18 mouse cellular contexts compared by ENCODE assay signal in the genomic region with DNA sequence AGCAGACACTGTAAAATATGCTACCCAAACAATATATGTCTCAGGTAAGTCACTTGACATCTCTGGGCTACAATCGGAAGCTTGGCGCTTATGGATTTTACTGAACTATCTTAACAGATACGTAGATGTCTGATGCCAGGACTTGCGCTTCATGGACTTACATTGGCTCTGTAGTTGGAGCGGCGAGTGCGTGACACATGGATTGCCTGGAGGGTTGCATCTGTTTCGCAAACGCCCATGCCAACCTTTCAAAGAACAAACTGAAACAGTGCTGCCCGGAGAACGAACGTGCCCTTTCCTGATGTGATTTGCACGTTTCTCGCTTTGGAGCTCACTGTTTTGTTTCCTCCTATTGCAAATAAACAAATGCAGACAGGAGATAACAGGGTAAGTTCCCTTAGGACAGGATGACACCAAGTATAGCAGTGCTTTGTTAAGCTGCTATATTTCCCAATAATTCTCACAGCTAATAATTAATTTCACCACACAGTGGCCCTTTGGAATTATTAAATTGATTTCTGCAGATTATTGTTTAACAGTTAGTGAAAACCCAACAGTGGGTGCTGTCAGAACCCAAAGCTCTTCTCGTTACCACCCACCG. TPM values are rescaled to one million over a fixed set of nuclear protein-coding genes. Genes with fewer than 3 reads are reported as not detected.
DNase-seq lines count a peak whose midpoint lies in the region; ATAC-seq and TF ChIP-seq lines count a peak whose summit lies in the region.
"Had no signal": no experiment of that assay in that cellular context is flagged by ENCODE, and none has a peak within 500 bp of the region (broad histone marks: within the 10 kb centered on the region; RNA-seq: fewer than 3 reads in every experiment).

No protein-coding gene starts in this region.

- no peak overlapping the region for H3K9ac ChIP-seq in hindbrain, embryonic 15.5 days
- no peak overlapping the region for H3K9ac ChIP-seq in hindbrain, embryonic 13.5 days
- H3K9ac ChIP-seq in midbrain, postnatal 0 days (replicated peaks; ENCODE audit: low read length, poor library complexity, severe bottlenecking) = no peak overlapping the region
- no peak overlapping the region for H3K9ac ChIP-seq in midbrain, embryonic 13.5 days (replicated peaks)
- no peak overlapping the region for H3K9ac ChIP-seq in neural tube, embryonic 15.5 days (replicated peaks)
- H3K9ac ChIP-seq in kidney, embryonic 14.5 days (ENCODE audit: low read depth, low read length) = no peak overlapping the region

- H3K4me1 ChIP-seq in hindbrain, embryonic 15.5 days (replicated peaks) = no peaks in the 10 kb centered on the region
- H3K4me1 ChIP-seq in hindbrain, embryonic 13.5 days (replicated peaks) = no peaks in the 10 kb centered on the region
- H3K4me1 ChIP-seq in midbrain, postnatal 0 days (ENCODE audit: insufficient read depth, low read length) = no peaks in the 10 kb centered on the region
- no peaks in the 10 kb centered on the region for H3K4me1 ChIP-seq in midbrain, embryonic 13.5 days (replicated peaks)
- H3K4me1 ChIP-seq in neural tube, embryonic 15.5 days = no peaks in the 10 kb centered on the region
- H3K4me1 ChIP-seq in kidney, embryonic 14.5 days (ENCODE audit: control insufficient read depth, insufficient read depth, low read length) = no peaks in the 10 kb centered on the region
- H3K4me1 ChIP-seq: heart, embryonic 10.5 days had no signal

- 73% methylated on average over 16 of the region's 16 CpGs for WGBS in hindbrain, embryonic 15.5 days
- 77% methylated on average over 16 of the region's 16 CpGs for WGBS in hindbrain, embryonic 13.5 days
- 69% methylated on average over 16 of the region's 16 CpGs for WGBS in midbrain, postnatal 0 days
- 83% methylated on average over 16 of the region's 16 CpGs for WGBS in midbrain, embryonic 13.5 days
- WGBS in neural tube, embryonic 15.5 days = 59% methylated on average over 16 of the region's 16 CpGs
- 87% methylated on average over 16 of the region's 16 CpGs for WGBS in kidney, embryonic 14.5 days

- no peak overlapping the region for H3K4me3 ChIP-seq in hindbrain, embryonic 15.5 days
- no peak overlapping the region for H3K4me3 ChIP-seq in hindbrain, embryonic 13.5 days
- no peak overlapping the region for H3K4me3 ChIP-seq in midbrain, postnatal 0 days (ENCODE audit: low read depth, low read length)
- no peak overlapping the region for H3K4me3 ChIP-seq in midbrain, embryonic 13.5 days (replicated peaks)
- H3K4me3 ChIP-seq in neural tube, embryonic 15.5 days (replicated peaks) = no peak overlapping the region
- no peak overlapping the region for H3K4me3 ChIP-seq in kidney, embryonic 14.5 days (ENCODE audit: low read length)
- H3K4me3 ChIP-seq: heart, embryonic 10.5 days had no signal

- H3K9me3 ChIP-seq in hindbrain, embryonic 15.5 days = no peaks in the 10 kb centered on the region
- H3K9me3 ChIP-seq in hindbrain, embryonic 13.5 days = no peaks in the 10 kb centered on the region
- H3K9me3 ChIP-seq in midbrain, postnatal 0 days (ENCODE audit: low read length) = no peaks in the 10 kb centered on the region
- no peaks in the 10 kb centered on the region for H3K9me3 ChIP-seq in midbrain, embryonic 13.5 days
- H3K9me3 ChIP-seq in neural tube, embryonic 15.5 days (replicated peaks) = no peaks in the 10 kb centered on the region
- no peaks in the 10 kb centered on the region for H3K9me3 ChIP-seq in kidney, embryonic 14.5 days (ENCODE audit: control insufficient read depth, low read length)
- H3K9me3 ChIP-seq: heart, embryonic 10.5 days had no signal

- no peak for ATAC-seq in hindbrain, embryonic 15.5 days (ENCODE audit: low FRiP score, low read depth)
- ATAC-seq in hindbrain, embryonic 13.5 days (ENCODE audit: low FRiP score) = no peak
- ATAC-seq in midbrain, postnatal 0 days (ENCODE audit: low FRiP score) = no peak
- ATAC-seq in midbrain, embryonic 13.5 days = no peak
- ATAC-seq in neural tube, embryonic 15.5 days (ENCODE audit: low FRiP score) = peak; percentile 21; the same call in 1 of the 2 replicates
- no peak for ATAC-seq in kidney, embryonic 14.5 days (ENCODE audit: low FRiP score, low TSS enrichment)
- ATAC-seq: inflammation-experienced regulatory T-cells, adult 6 months had no signal

- H3K36me3 ChIP-seq in hindbrain, embryonic 15.5 days = no peaks in the 10 kb centered on the region
- H3K36me3 ChIP-seq in hindbrain, embryonic 13.5 days = no peaks in the 10 kb centered on the region
- no peaks in the 10 kb centered on the region for H3K36me3 ChIP-seq in midbrain, postnatal 0 days (ENCODE audit: insufficient read depth, low read length)
- H3K36me3 ChIP-seq in midbrain, embryonic 13.5 days = no peaks in the 10 kb centered on the region
- H3K36me3 ChIP-seq in neural tube, embryonic 15.5 days = no peaks in the 10 kb centered on the region
- H3K36me3 ChIP-seq in kidney, embryonic 14.5 days (ENCODE audit: control insufficient read depth, insufficient read depth, low read length) = no peaks in the 10 kb centered on the region
- H3K36me3 ChIP-seq: heart, embryonic 10.5 days had no signal

- peak; percentile 26 for DNase-seq in midbrain, postnatal 0 days (ENCODE audit: low spot score)
- peak; percentile 60 to 77 for DNase-seq in cerebellum, postnatal 10 days
- DNase-seq: adrenal gland, postnatal 25 days; heart, postnatal 10 days; kidney, adult 9 months; liver; lung, adult 2 months; lung, postnatal 36 days; retina, postnatal 1 day; right cerebral cortex, postnatal 4 days; thymus, postnatal 25 days had no signal

- peak overlapping the region; percentile 8; the same call in 1 of the 2 replicates for H3K4me2 ChIP-seq in hindbrain, embryonic 15.5 days
- no peak overlapping the region for H3K4me2 ChIP-seq in hindbrain, embryonic 13.5 days
- H3K4me2 ChIP-seq in midbrain, postnatal 0 days (ENCODE audit: low read depth, low read length, poor library complexity, severe bottlenecking) = no peak overlapping the region
- no peak overlapping the region for H3K4me2 ChIP-seq in midbrain, embryonic 13.5 days (replicated peaks)
- H3K4me2 ChIP-seq in neural tube, embryonic 15.5 days = peak overlapping the region; percentile 27
- H3K4me2 ChIP-seq in kidney, embryonic 14.5 days (replicated peaks; ENCODE audit: low read depth, low read length) = no peak overlapping the region

- no peak overlapping the region for H3K27ac ChIP-seq in hindbrain, embryonic 15.5 days (replicated peaks)
- no peak overlapping the region for H3K27ac ChIP-seq in hindbrain, embryonic 13.5 days
- no peak overlapping the region for H3K27ac ChIP-seq in midbrain, postnatal 0 days (ENCODE audit: low read depth, low read length)
- no peak overlapping the region for H3K27ac ChIP-seq in midbrain, embryonic 13.5 days
- H3K27ac ChIP-seq in neural tube, embryonic 15.5 days (replicated peaks) = no peak overlapping the region
- H3K27ac ChIP-seq in kidney, embryonic 14.5 days (ENCODE audit: low read depth, low read length) = no peak overlapping the region
- H3K27ac ChIP-seq: heart, embryonic 10.5 days had no signal

- no peaks in the 10 kb centered on the region for H3K27me3 ChIP-seq in hindbrain, embryonic 15.5 days
- no peaks in the 10 kb centered on the region for H3K27me3 ChIP-seq in hindbrain, embryonic 13.5 days
- no peaks in the 10 kb centered on the region for H3K27me3 ChIP-seq in midbrain, postnatal 0 days (ENCODE audit: insufficient read depth, low read length)
- no peaks in the 10 kb centered on the region for H3K27me3 ChIP-seq in midbrain, embryonic 13.5 days
- H3K27me3 ChIP-seq in neural tube, embryonic 15.5 days (replicated peaks) = no peaks in the 10 kb centered on the region
- no peaks in the 10 kb centered on the region for H3K27me3 ChIP-seq in kidney, embryonic 14.5 days (ENCODE audit: control insufficient read depth, insufficient read depth, low read length)

- no peak for TF ChIP-seq CTCF in midbrain, postnatal 0 days (IDR thresholded peaks at IDR 0.05)

RNA-seq across cellular contexts. Expression of a gene that starts 12.8 kb away (rescaled TPM):
- 25.2 and 25.7 TPM in 2 replicates for polyA plus RNA-seq in hindbrain, embryonic 15.5 days (2015; fragmentation: Nextera tagmentation; extraction: Ambion mirVana)
- polyA plus RNA-seq in hindbrain, embryonic 13.5 days (2015; fragmentation: Nextera tagmentation; extraction: Ambion mirVana) = 16.8 and 17.3 TPM in 2 replicates
- 87.1 and 101 TPM in 2 replicates for total RNA-seq in midbrain, postnatal 0 days (2014; rRNA removed)
- polyA plus RNA-seq in midbrain, postnatal 0 days (2015; fragmentation: Nextera tagmentation; extraction: Ambion mirVana) = 24.3 and 29.3 TPM in 2 replicates
- polyA plus RNA-seq in midbrain, embryonic 13.5 days (2015; fragmentation: Nextera tagmentation; extraction: Ambion mirVana) = 13.3 and 13.7 TPM in 2 replicates
- polyA plus RNA-seq in neural tube, embryonic 15.5 days (2015; fragmentation: Nextera tagmentation; extraction: Ambion mirVana) = 27.9 and 29.9 TPM in 2 replicates
- polyA plus RNA-seq in kidney, embryonic 14.5 days (2014; fragmentation: Nextera tagmentation; extraction: Ambion mirVana) = 0.66 and 1.1 TPM in 2 replicates
- polyA plus RNA-seq: inflammation-experienced regulatory T-cells, adult 6 months had no signal

Comparison
In these comparisons a context has a peak if more than half of its experiments do, and no peak if none do; other contexts are left out.
1. H3K4me2 ChIP-seq: peak in hindbrain, embryonic 15.5 days (single experiment) and neural tube, embryonic 15.5 days (single experiment); none in hindbrain, embryonic 13.5 days (single experiment), midbrain, postnatal 0 days (single experiment), midbrain, embryonic 13.5 days (single experiment) and kidney, embryonic 14.5 days (single experiment).